Mouse (Mus musculus): ENCODE measurements around the gene Ror1.

GRCm38 (mm10) chr4:100355566-100355965 is 260.0 kb downstream of the Ror1 start:
- TF ChIP-seq CTCF (IDR thresholded peaks at IDR 0.05; ENCODE audit: low read depth) (no peak), EP300 (IDR thresholded peaks at IDR 0.05; ENCODE audit: low read depth) (no peak)
